ENCODE assay signal across 16 mouse cellular contexts in genomic region chr10:39505621-39506020, GRCm38 (mm10).
A peak's percentile ranks its signal among the peaks of the same experiment; 100 is the strongest.
DNase-seq lines count a peak whose midpoint lies in the region; ATAC-seq lines count a peak whose summit lies in the region.
"Had no signal": no experiment of that assay in that cellular context is flagged by ENCODE, and none has a peak within 500 bp of the region (broad histone marks: within the 10 kb centered on the region; RNA-seq: fewer than 3 reads in every experiment).

No protein-coding gene starts in this region.

- peaks cover 78% of the 10 kb centered on the region for H3K4me1 ChIP-seq in megakaryocyte, embryonic 14.5 days
- H3K4me1 ChIP-seq in hindbrain, embryonic 15.5 days (replicated peaks) = peaks cover 88% of the 10 kb centered on the region
- peaks cover 84% of the 10 kb centered on the region for H3K4me1 ChIP-seq in neural tube, embryonic 15.5 days

- ATAC-seq in megakaryocyte, adult 5-6 weeks (ENCODE audit: poor library complexity, severe bottlenecking) = no peak
- ATAC-seq in hindbrain, embryonic 15.5 days (ENCODE audit: low FRiP score, low read depth) = no peak
- ATAC-seq in neural tube, embryonic 15.5 days (ENCODE audit: low FRiP score) = no peak

- peak; percentile 84 for DNase-seq in brain, adult 2 months (ENCODE audit: low read depth, low spot score)
- no peak for DNase-seq in testis, postnatal 14 days (ENCODE audit: low spot score)
- DNase-seq in right cerebral cortex, postnatal 25 days = no peak
- DNase-seq in right cerebral cortex, postnatal 14 days = no peak
- DNase-seq: adrenal gland, adult 8-10 months; kidney, adult 18-20 months; liver, embryonic 13.5 days; thymus, postnatal 25 days had no signal

- peak overlapping the region; percentile 72 for H3K27ac ChIP-seq in hindbrain, embryonic 15.5 days (replicated peaks)
- peak overlapping the region; percentile 72 for H3K27ac ChIP-seq in neural tube, embryonic 15.5 days (replicated peaks)
- H3K27ac ChIP-seq: embryonic facial prominence, embryonic 13.5 days; liver, embryonic 13.5 days; macrophage had no signal

- H3K9ac ChIP-seq in hindbrain, embryonic 15.5 days = no peak overlapping the region; the same call in 1 of the 2 replicates
- no peak overlapping the region for H3K9ac ChIP-seq in neural tube, embryonic 15.5 days (replicated peaks)
- H3K9ac ChIP-seq: liver, embryonic 13.5 days had no signal

- H3K9me3 ChIP-seq in megakaryocyte, embryonic 14.5 days = no peaks in the 10 kb centered on the region
- no peaks in the 10 kb centered on the region for H3K9me3 ChIP-seq in hindbrain, embryonic 15.5 days
- H3K9me3 ChIP-seq in neural tube, embryonic 15.5 days (replicated peaks) = no peaks in the 10 kb centered on the region
- H3K9me3 ChIP-seq: embryonic facial prominence, embryonic 13.5 days; liver, embryonic 13.5 days had no signal

- peak overlapping the region; percentile 26 for H3K4me3 ChIP-seq in megakaryocyte, embryonic 14.5 days (replicated peaks)
- H3K4me3 ChIP-seq in hindbrain, embryonic 15.5 days = no peak overlapping the region
- H3K4me3 ChIP-seq in neural tube, embryonic 15.5 days (replicated peaks) = no peak overlapping the region
- H3K4me3 ChIP-seq: embryonic facial prominence, embryonic 13.5 days; liver, embryonic 13.5 days had no signal

- 55% methylated on average over 7 of the region's 7 CpGs for WGBS in hindbrain, embryonic 15.5 days
- WGBS in neural tube, embryonic 15.5 days = 55% methylated on average over 7 of the region's 7 CpGs

- no peaks in the 10 kb centered on the region for H3K27me3 ChIP-seq in megakaryocyte, embryonic 14.5 days (replicated peaks)
- no peaks in the 10 kb centered on the region for H3K27me3 ChIP-seq in hindbrain, embryonic 15.5 days
- H3K27me3 ChIP-seq in neural tube, embryonic 15.5 days (replicated peaks) = no peaks in the 10 kb centered on the region
- H3K27me3 ChIP-seq: CH12.LX; embryonic facial prominence, embryonic 13.5 days; liver, embryonic 13.5 days; Patski had no signal

- no peak overlapping the region for H3K4me2 ChIP-seq in hindbrain, embryonic 15.5 days
- H3K4me2 ChIP-seq in neural tube, embryonic 15.5 days = no peak overlapping the region
- H3K4me2 ChIP-seq: embryonic facial prominence, embryonic 13.5 days; liver, embryonic 13.5 days had no signal

- peaks cover 65% of the 10 kb centered on the region for H3K36me3 ChIP-seq in megakaryocyte, embryonic 14.5 days (replicated peaks; ENCODE audit: low read length)
- no peaks in the 10 kb centered on the region for H3K36me3 ChIP-seq in hindbrain, embryonic 15.5 days
- H3K36me3 ChIP-seq in neural tube, embryonic 15.5 days = no peaks in the 10 kb centered on the region
- H3K36me3 ChIP-seq: embryonic facial prominence, embryonic 13.5 days; liver, embryonic 13.5 days had no signal
